Mouse (Mus musculus) forebrain, embryonic 12.5 days (tissue): Measurements from ENCODE around the gene Nos1. TPM values are rescaled to one million over a fixed set of nuclear protein-coding genes. Genes with fewer than 3 reads are reported as not detected.

Experiments
- ATAC-seq: fragments of 200-750 bp; cut with Nextera tagmentation; 2 replicates; pipeline ENCODE4 v1.8.0; 2017; ENCODE audit warnings: moderate TSS enrichment; ENCODE audit not compliant: low FRiP score
- H3K27ac ChIP-seq: fragments of 300-500 bp; sonication (generic); 2 replicates; pipeline ENCODE4 v1.5.1; 2016; ENCODE audit warnings: mild to moderate bottlenecking
- H3K27me3 ChIP-seq: fragments of 300-500 bp; sonication (generic); 2 replicates; pipeline ENCODE4 v1.6.1; 2016; ENCODE audit warnings: mild to moderate bottlenecking
- H3K36me3 ChIP-seq: fragments of 300-500 bp; sonication (generic); replicated peaks from 2 replicates; pipeline ENCODE4 v1.6.1; 2016; ENCODE audit warnings: mild to moderate bottlenecking
- H3K4me1 ChIP-seq: fragments of 300-500 bp; sonication (generic); 2 replicates; pipeline ENCODE4 v1.6.1; 2016
- H3K4me2 ChIP-seq: fragments of 300-500 bp; sonication (generic); 2 replicates; pipeline ENCODE4 v1.6.1; 2016; ENCODE audit warnings: mild to moderate bottlenecking, moderate library complexity
- H3K4me3 ChIP-seq: fragments of 300-500 bp; sonication (generic); replicated peaks from 2 replicates; pipeline ENCODE4 v1.5.1; 2016; ENCODE audit warnings: mild to moderate bottlenecking
- H3K9ac ChIP-seq: fragments of 300-500 bp; sonication (generic); 2 replicates; pipeline ENCODE4 v1.6.1; 2016; ENCODE audit warnings: mild to moderate bottlenecking
- H3K9me3 ChIP-seq: fragments of 300-500 bp; sonication (generic); 2 replicates; pipeline ENCODE4 v1.6.1; 2016
- WGBS: fragments of 180-500 bp; shearing (Covaris S2); methylation state at CpG from one replicate; pipeline ENCODE4 v1.1.7; 2016; 5-methylcytosine and 5-hydroxymethylcytosine counted together
- polyA plus RNA-seq: library from polyadenylated mRNA; unstranded; fragments of >200 nt; fragmentation: Nextera tagmentation; extraction: Ambion mirVana; gene quantifications from 2 replicates; pipeline ENCODE4 v1.2.1, GENCODE M21; 2016

The Nos1 gene
- polyA plus RNA-seq, 1 experiment from 2014 or later: 0.28 TPM

- ATAC-seq: no peak
- H3K27me3 ChIP-seq: peaks cover 12% of the 10 kb centered on the region
- no peak overlapping the region for H3K9ac ChIP-seq
- 75% methylated on average over 8 of the region's 8 CpGs for WGBS
- H3K9me3 ChIP-seq: no peaks in the 10 kb centered on the region
- no peaks in the 10 kb centered on the region for H3K4me1 ChIP-seq
- H3K36me3 ChIP-seq: no peaks in the 10 kb centered on the region
- H3K4me2 ChIP-seq: no peak overlapping the region
- H3K27ac ChIP-seq: no peak overlapping the region
- no peak overlapping the region for H3K4me3 ChIP-seq
Observed at GRCm38 (mm10) chr5:117939402-117939801, 158.6 kb downstream of the Nos1 start.

- 75% methylated on average over 3 of the region's 3 CpGs for WGBS
- ATAC-seq: no peak
- Histone ChIP-seq H3K4me2 (no peak overlapping the region), H3K4me3 (no peak overlapping the region), H3K27me3 (peaks cover 1% of the 10 kb centered on the region; the same call in 1 of the 2 replicates), H3K4me1 (no peaks in the 10 kb centered on the region), H3K9ac (no peak overlapping the region), H3K36me3 (no peaks in the 10 kb centered on the region), H3K27ac (no peak overlapping the region), H3K9me3 (no peaks in the 10 kb centered on the region)
Observed at GRCm38 (mm10) chr5:117941552-117941951, 160.7 kb downstream of the Nos1 start.

DNA sequence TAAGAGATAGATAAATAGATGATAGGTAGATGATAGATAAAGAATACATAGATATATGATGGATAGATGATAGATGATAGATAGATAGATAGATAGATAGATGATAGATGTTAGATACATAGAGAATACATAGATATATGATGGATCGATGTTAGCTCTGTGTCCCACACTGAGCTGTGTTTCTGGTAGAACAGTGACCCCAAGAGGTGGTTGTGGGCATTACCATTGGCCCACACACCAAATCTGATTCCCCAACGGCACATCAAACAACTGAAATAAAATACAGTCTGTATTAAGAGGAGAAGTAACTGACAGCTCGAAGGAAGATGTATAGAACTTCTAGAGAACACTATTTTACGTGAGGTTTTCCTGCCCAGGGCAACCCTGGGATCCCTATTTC is 165.8 kb downstream of the Nos1 start:
- no peak for ATAC-seq
- no peaks in the 10 kb centered on the region for H3K9me3 ChIP-seq
- no peak overlapping the region for H3K4me2 ChIP-seq
- 35% methylated on average over 4 of the region's 4 CpGs for WGBS
- H3K9ac ChIP-seq: no peak overlapping the region
- no peaks in the 10 kb centered on the region for H3K4me1 ChIP-seq
- no peak overlapping the region for H3K4me3 ChIP-seq
- no peaks in the 10 kb centered on the region for H3K27me3 ChIP-seq
- H3K27ac ChIP-seq: no peak overlapping the region
- H3K36me3 ChIP-seq: no peaks in the 10 kb centered on the region

- Histone ChIP-seq H3K9me3 (no peaks in the 10 kb centered on the region), H3K27me3 (no peaks in the 10 kb centered on the region), H3K4me1 (no peaks in the 10 kb centered on the region), H3K4me2 (no peak overlapping the region), H3K9ac (no peak overlapping the region), H3K27ac (no peak overlapping the region), H3K36me3 (no peaks in the 10 kb centered on the region), H3K4me3 (no peak overlapping the region)
- ATAC-seq: no peak
- 83% methylated on average over 10 of the region's 10 CpGs for WGBS
Observed at GRCm38 (mm10) chr5:117949393-117949792, 168.6 kb downstream of the Nos1 start.

DNA sequence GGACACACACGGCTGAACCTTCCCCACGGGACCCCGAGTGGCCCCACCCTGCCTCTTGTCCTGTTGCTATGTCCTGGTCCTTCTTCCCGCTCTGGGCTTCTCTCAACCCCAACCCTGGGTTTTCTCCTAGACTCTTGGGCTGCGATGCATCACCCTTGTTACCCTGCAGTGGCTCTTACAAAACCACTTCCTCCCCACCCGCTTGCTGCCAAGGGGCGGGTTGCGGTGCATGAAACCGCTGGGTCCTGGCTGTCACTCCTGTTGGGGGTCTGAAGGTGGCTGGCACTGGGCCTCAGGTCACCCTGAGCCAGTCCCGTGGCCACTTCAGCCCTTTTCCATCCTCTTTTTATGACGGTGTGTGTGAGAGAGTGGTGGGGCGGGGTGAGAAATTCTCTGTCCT is 173.1 kb downstream of the Nos1 start:
- Histone ChIP-seq H3K4me2 (no peak overlapping the region), H3K9me3 (no peaks in the 10 kb centered on the region), H3K9ac (no peak overlapping the region), H3K27ac (no peak overlapping the region), H3K27me3 (0 out of 2 replicates have a peak, but pooled peaks cover 9% of the 10 kb centered on the region), H3K4me3 (no peak overlapping the region), H3K36me3 (no peaks in the 10 kb centered on the region), H3K4me1 (no peaks in the 10 kb centered on the region)
- no peak for ATAC-seq
- 91% methylated on average over 12 of the region's 12 CpGs for WGBS

- Histone ChIP-seq H3K4me3 (no peak overlapping the region), H3K9ac (no peak overlapping the region), H3K27ac (no peak overlapping the region), H3K27me3 (0 out of 2 replicates have a peak, but pooled peaks cover 9% of the 10 kb centered on the region), H3K9me3 (no peaks in the 10 kb centered on the region), H3K36me3 (no peaks in the 10 kb centered on the region), H3K4me2 (no peak overlapping the region), H3K4me1 (no peaks in the 10 kb centered on the region)
- no peak for ATAC-seq
- 82% methylated on average over 1 of the region's 1 CpGs for WGBS
Observed at GRCm38 (mm10) chr5:117954429-117954828, 173.6 kb downstream of the Nos1 start.

DNA sequence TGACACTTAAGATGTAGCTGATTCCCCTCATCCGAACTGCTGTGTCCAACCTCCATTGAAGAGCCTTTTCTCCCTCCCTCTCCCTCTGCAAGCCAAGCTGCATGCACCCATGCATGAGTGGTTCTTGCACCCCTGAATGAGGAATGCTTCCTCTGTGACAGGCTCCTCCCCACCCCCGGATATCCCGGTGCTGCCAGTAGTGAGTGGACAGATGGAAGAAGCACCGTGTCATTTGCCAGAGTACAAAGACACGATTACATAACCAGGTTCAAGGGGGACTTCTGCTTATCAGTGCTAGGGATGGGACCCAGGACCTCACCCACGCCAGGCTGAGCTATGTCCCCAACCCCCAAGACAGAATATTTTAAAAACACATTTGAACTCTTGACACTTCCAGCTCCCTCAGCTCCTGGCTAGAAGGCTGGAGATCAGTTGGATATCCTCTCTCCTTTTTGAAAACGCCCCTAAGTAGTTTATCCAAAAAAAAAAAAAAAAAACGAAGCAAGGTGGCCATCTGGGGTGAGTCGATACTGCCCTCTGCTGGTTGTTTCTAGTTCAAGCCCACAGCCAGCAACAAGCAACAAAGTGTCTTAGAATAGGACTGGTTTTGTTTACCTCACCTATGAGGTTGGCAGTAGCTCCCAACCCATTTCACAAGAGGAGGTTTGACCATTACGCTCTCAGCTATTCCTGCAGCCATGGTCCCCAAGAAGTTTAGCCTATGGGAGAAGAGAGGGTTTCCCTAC is 175.0 kb downstream of the Nos1 start:
- Histone ChIP-seq H3K9me3 (no peaks in the 10 kb centered on the region), H3K4me2 (no peak overlapping the region), H3K4me3 (no peak overlapping the region), H3K4me1 (no peaks in the 10 kb centered on the region), H3K27ac (no peak overlapping the region), H3K36me3 (no peaks in the 10 kb centered on the region), H3K27me3 (0 out of 2 replicates have a peak, but pooled peaks cover 9% of the 10 kb centered on the region), H3K9ac (no peak overlapping the region)
- WGBS: 44% methylated on average over 10 of the region's 10 CpGs
- no peak for ATAC-seq

- H3K9ac ChIP-seq: no peak overlapping the region
- no peaks in the 10 kb centered on the region for H3K36me3 ChIP-seq
- H3K27ac ChIP-seq: no peak overlapping the region
- H3K27me3 ChIP-seq: 0 out of 2 replicates have a peak, but pooled peaks cover 3% of the 10 kb centered on the region
- no peak for ATAC-seq
- 63% methylated on average over 9 of the region's 9 CpGs for WGBS
- H3K4me1 ChIP-seq: peaks cover 4% of the 10 kb centered on the region; the same call in 1 of the 2 replicates
- 0 out of 2 replicates have a peak, but pooled peaks cover 4% of the 10 kb centered on the region for H3K9me3 ChIP-seq
- no peak overlapping the region for H3K4me3 ChIP-seq
- H3K4me2 ChIP-seq: no peak overlapping the region
Observed at GRCm38 (mm10) chr5:117964750-117965149, 183.9 kb downstream of the Nos1 start.

DNA sequence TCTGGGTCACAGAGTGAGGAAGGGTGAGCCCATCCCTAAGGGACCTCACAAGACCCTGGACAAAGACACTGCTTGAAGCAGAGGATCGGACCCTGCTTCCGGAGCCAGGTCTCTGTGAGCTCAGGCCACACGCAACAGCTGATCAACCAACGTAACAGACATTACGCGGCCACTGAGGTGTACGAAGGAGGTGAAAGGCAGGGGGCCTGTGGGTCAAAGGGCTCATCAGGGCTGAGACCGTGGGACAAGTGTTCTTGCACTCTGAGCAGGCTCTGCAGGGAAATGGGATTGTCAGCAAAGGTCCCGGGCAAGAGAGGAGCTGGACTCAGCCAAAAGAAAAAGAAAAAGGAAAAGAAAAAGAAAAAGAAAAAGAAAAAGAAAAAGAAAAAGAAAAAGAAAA is 186.1 kb downstream of the Nos1 start:
- 71% methylated on average over 9 of the region's 9 CpGs for WGBS
- peaks cover 4% of the 10 kb centered on the region; the same call in 1 of the 2 replicates for H3K4me1 ChIP-seq
- no peak for ATAC-seq

GRCm38 (mm10) chr5:117967659-117968069 is 186.8 kb downstream of the Nos1 start:
- H3K27ac ChIP-seq: no peak overlapping the region
- ATAC-seq: no peak
- no peak overlapping the region for H3K4me3 ChIP-seq
- WGBS: 70% methylated on average over 4 of the region's 4 CpGs
- no peak overlapping the region for H3K4me2 ChIP-seq
- H3K9ac ChIP-seq: no peak overlapping the region
- H3K36me3 ChIP-seq: no peaks in the 10 kb centered on the region
- 0 out of 2 replicates have a peak, but pooled peaks cover 3% of the 10 kb centered on the region for H3K27me3 ChIP-seq
- H3K4me1 ChIP-seq: peaks cover 4% of the 10 kb centered on the region; the same call in 1 of the 2 replicates
- 0 out of 2 replicates have a peak, but pooled peaks cover 4% of the 10 kb centered on the region for H3K9me3 ChIP-seq

More for the DNA sequence above, 186.1 kb downstream of the Nos1 start:
- Histone ChIP-seq H3K27ac (no peak overlapping the region), H3K4me2 (no peak overlapping the region), H3K9me3 (0 out of 2 replicates have a peak, but pooled peaks cover 4% of the 10 kb centered on the region), H3K36me3 (no peaks in the 10 kb centered on the region), H3K4me3 (no peak overlapping the region), H3K9ac (no peak overlapping the region), H3K27me3 (0 out of 2 replicates have a peak, but pooled peaks cover 3% of the 10 kb centered on the region)

DNA sequence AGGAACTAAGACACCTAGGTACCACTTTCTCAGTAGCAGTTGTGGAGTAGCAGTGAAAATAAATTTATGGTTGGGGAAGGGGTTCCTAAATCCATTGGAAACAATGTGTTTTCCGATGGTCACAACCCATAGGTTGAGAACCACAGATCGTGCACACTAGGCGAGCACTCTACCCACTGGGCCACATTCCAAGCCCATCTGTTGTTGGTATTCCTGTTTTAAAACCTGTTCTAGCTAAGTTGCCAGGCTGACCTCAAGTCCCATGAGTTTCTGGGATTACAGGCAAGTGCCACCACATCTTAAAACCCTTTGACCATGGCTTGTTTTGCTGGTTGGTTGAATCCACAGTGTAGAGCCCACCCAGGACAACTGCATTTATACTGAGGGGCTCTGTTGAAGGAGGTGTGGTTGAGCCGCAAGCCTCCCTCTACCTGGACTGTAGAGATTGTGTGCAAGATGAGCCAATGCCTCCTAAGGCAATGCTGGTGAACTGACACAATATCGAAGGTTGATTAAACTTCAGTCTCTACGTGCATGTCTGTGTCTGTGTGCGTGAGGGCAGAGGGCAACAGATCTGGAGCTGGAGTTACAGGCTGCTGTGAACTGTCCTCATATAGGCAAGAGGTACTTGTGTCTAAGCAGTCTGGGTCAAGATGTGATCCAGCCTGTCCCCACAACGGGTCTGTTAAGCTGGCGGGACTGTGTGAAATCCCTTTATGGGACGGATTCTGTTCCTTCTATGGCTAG is 189.0 kb downstream of the Nos1 start:
- Histone ChIP-seq H3K27ac (no peak overlapping the region), H3K27me3 (no peaks in the 10 kb centered on the region), H3K36me3 (no peaks in the 10 kb centered on the region), H3K4me1 (peaks cover 1% of the 10 kb centered on the region; the same call in 1 of the 2 replicates), H3K9me3 (0 out of 2 replicates have a peak, but pooled peaks cover 4% of the 10 kb centered on the region), H3K4me2 (no peak overlapping the region), H3K9ac (no peak overlapping the region), H3K4me3 (no peak overlapping the region)
- no peak for ATAC-seq
- 91% methylated on average over 10 of the region's 10 CpGs for WGBS

- WGBS: 23% methylated on average over 19 of the region's 19 CpGs
- H3K4me2 ChIP-seq: peak overlapping the region; percentile 73
- no peaks in the 10 kb centered on the region for H3K27me3 ChIP-seq
- peak overlapping the region; percentile 100 for H3K4me3 ChIP-seq
- H3K9me3 ChIP-seq: no peaks in the 10 kb centered on the region
- peak overlapping the region; percentile 93; the same call in 1 of the 2 replicates for H3K9ac ChIP-seq
- H3K36me3 ChIP-seq: peaks cover 21% of the 10 kb centered on the region
- peak; percentile 39; the same call in 1 of the 2 replicates for ATAC-seq
- peaks cover 29% of the 10 kb centered on the region for H3K4me1 ChIP-seq
- H3K27ac ChIP-seq: peak overlapping the region; percentile 92; the same call in 1 of the 2 replicates
Observed at GRCm38 (mm10) chr5:117976263-117976656, 195.4 kb downstream of the Nos1 start.
